Mouse (Mus musculus) kidney, adult 11 months (tissue): ENCODE data around the gene Uba1y.
"Not testable (repeated sequence)": the region's sequence is repeated elsewhere in the genome, so short reads cannot be mapped to it uniquely, and the experiment has no call there.

ENCODE experiments used
- DNase-seq: peaks from one replicate; pipeline ENCODE4 v3.0.0; 2022

Uba1y gene

DNA sequence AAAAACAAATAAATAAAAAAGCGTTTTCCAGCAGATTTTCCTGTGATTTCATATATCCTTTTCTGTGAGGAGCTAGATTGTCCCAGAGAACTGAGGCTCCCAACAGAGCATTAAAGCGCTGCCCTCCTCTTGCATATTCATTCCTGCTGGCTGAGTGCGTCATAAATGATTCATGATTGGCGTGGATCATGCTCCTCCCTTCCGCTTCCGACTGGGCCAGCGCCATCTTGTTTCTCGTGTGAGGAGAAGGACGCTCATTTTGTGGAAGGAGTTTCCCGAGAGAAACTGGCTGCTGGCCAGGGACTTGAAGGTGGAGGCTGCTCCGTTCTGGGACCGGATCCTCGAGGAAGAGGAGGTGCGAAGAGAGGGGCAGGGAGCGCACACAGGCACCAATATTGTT lies at the start of gene Uba1y:
Gene Uba1y (plus strand): TSS at position 254 of the 400 bp plus-strand sequence.
- DNase-seq = no peak

- DNase-seq = not testable (repeated sequence)
Observed at GRCm38 (mm10) chrY:797309-797708, 21.1 kb upstream of the Uba1y start, which contains the start of gene Zfy1. Gene Zfy1 (minus strand): TSS chrY:797409.

DNA sequence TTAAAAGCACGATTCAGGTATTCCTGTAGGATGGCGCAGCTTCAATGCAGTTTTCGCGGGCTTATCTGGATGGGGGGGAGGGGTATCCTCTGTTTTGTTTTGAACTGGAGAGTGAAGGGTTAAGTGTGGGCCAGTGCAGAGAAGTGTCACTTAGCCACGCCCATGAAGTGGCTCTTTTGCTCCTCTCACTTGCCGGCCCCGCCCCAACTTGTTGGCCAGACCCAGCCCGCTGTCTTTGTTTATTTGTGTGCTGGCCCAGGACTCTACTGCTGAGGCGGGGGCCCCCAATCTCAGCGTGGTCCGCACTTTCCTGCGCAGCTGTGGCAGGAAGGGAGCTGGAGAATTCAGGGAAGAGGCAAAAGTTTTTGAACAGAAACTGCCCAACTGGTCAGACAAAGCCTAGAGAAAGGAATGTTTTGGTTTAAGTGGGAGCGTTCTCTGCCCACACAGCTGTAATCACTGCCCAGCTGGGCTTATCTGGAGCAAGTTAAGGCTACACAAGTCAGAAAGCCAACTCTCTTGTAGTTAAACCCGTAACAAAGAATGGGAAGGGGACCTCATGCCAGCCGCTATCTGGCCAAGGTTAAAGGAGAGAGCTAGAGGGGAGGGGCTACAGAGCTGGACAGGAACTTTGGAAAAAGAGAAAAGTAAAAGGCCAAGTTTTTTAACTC lies 9.3 kb upstream of the Uba1y start:
- no peak for DNase-seq

- no peak for DNase-seq
Observed at GRCm38 (mm10) chrY:872404-872803, 54.0 kb downstream of the Uba1y start.

DNA sequence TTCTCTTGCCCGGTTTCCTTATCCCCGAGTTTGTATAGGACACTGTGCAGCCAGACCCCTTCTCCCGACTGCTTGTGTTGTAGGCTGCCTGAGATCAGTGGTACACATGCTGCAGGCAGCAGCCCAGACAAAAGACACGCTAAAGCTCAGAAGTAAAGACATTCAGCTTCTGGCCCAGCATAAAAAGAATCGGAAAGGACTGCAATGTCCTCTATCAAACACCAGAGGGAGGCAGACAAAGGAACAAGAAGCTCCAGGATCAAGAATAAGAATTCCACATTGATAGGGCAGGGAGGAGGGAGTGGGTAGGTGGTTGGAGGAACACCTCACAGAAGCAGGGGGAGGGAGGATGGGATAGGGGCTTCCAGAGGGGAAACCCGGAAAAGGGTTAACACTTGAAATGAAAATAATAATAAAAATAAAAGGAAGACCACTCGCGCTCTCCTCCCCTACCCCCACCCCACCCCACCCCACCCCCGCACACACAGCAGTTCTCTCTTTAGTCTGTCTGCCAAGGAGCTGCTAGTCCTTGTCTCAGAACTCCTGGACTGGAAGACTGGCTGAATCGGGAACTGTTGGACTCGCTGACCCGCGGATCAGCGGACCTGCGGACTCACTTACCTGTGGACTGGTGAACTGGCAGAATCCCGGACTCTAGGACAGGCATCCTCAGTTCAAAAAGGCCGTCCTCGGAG lies 54.6 kb downstream of the Uba1y start:
- no peak for DNase-seq
